Mouse (Mus musculus): ENCODE data around the gene Alyref. TPM values are rescaled to one million over a fixed set of nuclear protein-coding genes. Genes with fewer than 3 reads are reported as not detected.

Alyref gene
- polyA plus RNA-seq, 1 experiment: 218 TPM

DNA sequence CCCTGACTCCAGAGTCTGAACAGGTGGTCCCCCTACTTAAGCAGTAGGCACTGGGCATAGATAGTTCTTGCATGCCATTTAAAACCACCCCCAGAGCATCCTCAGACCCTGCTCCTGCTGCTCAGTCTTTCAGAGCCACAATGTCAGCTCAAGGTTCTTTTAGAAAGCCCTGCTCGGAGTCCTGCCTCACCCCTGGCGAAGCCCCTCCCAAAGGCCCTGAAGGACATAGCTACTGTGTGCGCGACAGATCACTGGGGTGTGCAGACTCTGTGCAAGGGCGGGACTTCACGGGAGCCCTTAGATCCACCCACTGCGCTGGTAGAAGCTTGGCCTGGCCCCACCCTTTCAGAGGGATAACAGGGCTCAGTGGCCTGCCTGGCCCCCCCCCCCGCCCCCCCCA, 11.1 kb upstream of the Alyref start:
- Histone ChIP-seq H3K79me3 (ENCODE audit: low read depth) (no peaks in the 10 kb centered on the region), H3K4me3 (ENCODE audit: insufficient read depth, poor library complexity, severe bottlenecking) (no peak overlapping the region), H3K36me3 (ENCODE audit: control insufficient read depth, insufficient read depth) (peaks cover 42% of the 10 kb centered on the region), H3K79me2 (ENCODE audit: control insufficient read depth, insufficient read depth) (no peaks in the 10 kb centered on the region), H3ac (ENCODE audit: control insufficient read depth, insufficient read length, low read depth) (no peak overlapping the region), H3K27me3 (ENCODE audit: control insufficient read depth, insufficient read depth, insufficient read length) (no peaks in the 10 kb centered on the region)
- no peak for TF ChIP-seq MAX (IDR thresholded peaks at IDR 0.05)
- no peak for TF ChIP-seq CEBPB (IDR thresholded peaks at IDR 0.05; ENCODE audit: low read depth)
- TF ChIP-seq USF1 (IDR thresholded peaks at IDR 0.05; ENCODE audit: low read depth): no peak
- no peak for TF ChIP-seq MYOD1 (IDR thresholded peaks at IDR 0.05; ENCODE audit: control insufficient read depth, insufficient read length, low read depth)
- no peak for TF ChIP-seq FOSL1 (IDR thresholded peaks at IDR 0.05; ENCODE audit: insufficient read depth, low read length, poor library complexity, severe bottlenecking)
- no peak for TF ChIP-seq MYOG (IDR thresholded peaks at IDR 0.05; ENCODE audit: control insufficient read depth, extremely low read depth, insufficient read length)
- TF ChIP-seq CTCF (IDR thresholded peaks at IDR 0.05; ENCODE audit: control insufficient read depth, insufficient read depth, insufficient read length): no peak

DNA sequence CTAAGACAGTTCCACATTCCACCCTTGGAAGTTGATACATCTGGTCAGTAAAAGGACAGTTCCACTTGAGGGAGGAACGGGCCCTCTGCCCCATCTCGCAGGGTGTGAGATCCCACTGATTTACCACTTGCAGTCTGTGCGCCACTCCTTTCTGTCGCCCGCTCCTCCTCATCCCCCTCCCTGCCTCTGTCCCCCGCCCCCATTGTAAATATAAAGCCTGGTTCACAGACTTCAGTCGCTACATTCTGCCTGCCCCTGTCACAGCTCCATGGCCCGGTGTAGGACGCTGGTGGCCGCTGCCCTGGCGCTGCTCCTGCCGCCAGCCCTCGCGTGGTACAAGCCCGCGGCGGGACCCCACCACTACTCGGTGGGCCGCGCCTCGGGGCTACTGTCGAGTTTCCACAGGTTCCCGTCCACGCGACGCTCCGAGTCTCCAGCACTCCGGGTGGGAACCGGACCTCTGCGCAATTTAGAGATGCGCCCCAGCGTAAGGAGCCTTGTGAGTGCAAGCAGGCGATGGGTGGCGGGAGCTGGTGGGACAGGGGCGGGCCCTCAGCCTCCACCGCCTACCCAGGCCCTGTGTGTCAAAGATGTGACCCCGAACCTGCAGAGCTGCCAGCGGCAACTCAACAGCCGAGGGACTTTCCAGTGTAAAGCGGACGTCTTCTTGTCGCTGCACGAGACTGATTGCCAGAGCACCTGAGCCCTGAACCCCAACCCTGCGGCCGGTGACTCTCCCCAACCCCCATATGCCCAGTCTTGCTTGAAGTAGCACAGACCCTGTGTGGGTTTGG, 10.3 kb upstream of the Alyref start, which contains the start of gene Npb:
Npb (plus strand) TSS at position 237 of the 794 bp plus-strand sequence.
- Histone ChIP-seq H3K36me3 (ENCODE audit: control insufficient read depth, insufficient read depth) (peaks cover 48% of the 10 kb centered on the region), H3K4me3 (ENCODE audit: insufficient read depth, poor library complexity, severe bottlenecking) (no peak within 1 kb of the TSS), H3ac (ENCODE audit: control insufficient read depth, insufficient read length, low read depth) (no peak within 1 kb of the TSS), H3K79me3 (ENCODE audit: low read depth) (no peaks in the 10 kb centered on the region), H3K27me3 (ENCODE audit: control insufficient read depth, insufficient read depth, insufficient read length) (no peaks in the 10 kb centered on the region), H3K79me2 (ENCODE audit: control insufficient read depth, insufficient read depth) (no peaks in the 10 kb centered on the region)
- no peak for TF ChIP-seq MYOG (IDR thresholded peaks at IDR 0.05; ENCODE audit: control insufficient read depth, extremely low read depth, insufficient read length)
- no peak for TF ChIP-seq FOSL1 (IDR thresholded peaks at IDR 0.05; ENCODE audit: insufficient read depth, low read length, poor library complexity, severe bottlenecking)
- no peak for TF ChIP-seq MAX (IDR thresholded peaks at IDR 0.05)
- no peak for TF ChIP-seq MYOD1 (IDR thresholded peaks at IDR 0.05; ENCODE audit: control insufficient read depth, insufficient read length, low read depth)
- no peak for TF ChIP-seq CEBPB (IDR thresholded peaks at IDR 0.05; ENCODE audit: low read depth)
- TF ChIP-seq USF1 (IDR thresholded peaks at IDR 0.05; ENCODE audit: low read depth): no peak
- no peak for TF ChIP-seq CTCF (IDR thresholded peaks at IDR 0.05; ENCODE audit: control insufficient read depth, insufficient read depth, insufficient read length)

- Histone ChIP-seq H3K4me3 (ENCODE audit: insufficient read depth, poor library complexity, severe bottlenecking) (no peak overlapping the region), H3ac (ENCODE audit: control insufficient read depth, insufficient read length, low read depth) (no peak overlapping the region), H3K36me3 (ENCODE audit: control insufficient read depth, insufficient read depth) (peaks cover 47% of the 10 kb centered on the region), H3K27me3 (ENCODE audit: control insufficient read depth, insufficient read depth, insufficient read length) (no peaks in the 10 kb centered on the region), H3K79me2 (ENCODE audit: control insufficient read depth, insufficient read depth) (no peaks in the 10 kb centered on the region), H3K79me3 (ENCODE audit: low read depth) (no peaks in the 10 kb centered on the region)
- TF ChIP-seq MAX (IDR thresholded peaks at IDR 0.05): no peak
- TF ChIP-seq CEBPB (IDR thresholded peaks at IDR 0.05; ENCODE audit: low read depth): no peak
- no peak for TF ChIP-seq FOSL1 (IDR thresholded peaks at IDR 0.05; ENCODE audit: insufficient read depth, low read length, poor library complexity, severe bottlenecking)
- no peak for TF ChIP-seq CTCF (IDR thresholded peaks at IDR 0.05; ENCODE audit: control insufficient read depth, insufficient read depth, insufficient read length)
- no peak for TF ChIP-seq MYOG (IDR thresholded peaks at IDR 0.05; ENCODE audit: control insufficient read depth, extremely low read depth, insufficient read length)
- no peak for TF ChIP-seq USF1 (IDR thresholded peaks at IDR 0.05; ENCODE audit: low read depth)
- TF ChIP-seq MYOD1 (IDR thresholded peaks at IDR 0.05; ENCODE audit: control insufficient read depth, insufficient read length, low read depth): no peak
Observed at GRCm38 (mm10) chr11:120606764-120607163, 8.6 kb upstream of the Alyref start.

GRCm38 (mm10) chr11:120605667-120606066, 7.5 kb upstream of the Alyref start:
- Histone ChIP-seq H3ac (ENCODE audit: control insufficient read depth, insufficient read length, low read depth) (no peak overlapping the region), H3K27me3 (ENCODE audit: control insufficient read depth, insufficient read depth, insufficient read length) (no peaks in the 10 kb centered on the region), H3K79me3 (ENCODE audit: low read depth) (peaks cover 1% of the 10 kb centered on the region), H3K36me3 (ENCODE audit: control insufficient read depth, insufficient read depth) (peaks cover 48% of the 10 kb centered on the region), H3K79me2 (ENCODE audit: control insufficient read depth, insufficient read depth) (peaks cover 7% of the 10 kb centered on the region), H3K4me3 (ENCODE audit: insufficient read depth, poor library complexity, severe bottlenecking) (no peak overlapping the region)
- TF ChIP-seq MAX (IDR thresholded peaks at IDR 0.05): no peak
- no peak for TF ChIP-seq USF1 (IDR thresholded peaks at IDR 0.05; ENCODE audit: low read depth)
- no peak for TF ChIP-seq MYOG (IDR thresholded peaks at IDR 0.05; ENCODE audit: control insufficient read depth, extremely low read depth, insufficient read length)
- no peak for TF ChIP-seq FOSL1 (IDR thresholded peaks at IDR 0.05; ENCODE audit: insufficient read depth, low read length, poor library complexity, severe bottlenecking)
- TF ChIP-seq MYOD1 (IDR thresholded peaks at IDR 0.05; ENCODE audit: control insufficient read depth, insufficient read length, low read depth): no peak
- no peak for TF ChIP-seq CEBPB (IDR thresholded peaks at IDR 0.05; ENCODE audit: low read depth)
- no peak for TF ChIP-seq CTCF (IDR thresholded peaks at IDR 0.05; ENCODE audit: control insufficient read depth, insufficient read depth, insufficient read length)

DNA sequence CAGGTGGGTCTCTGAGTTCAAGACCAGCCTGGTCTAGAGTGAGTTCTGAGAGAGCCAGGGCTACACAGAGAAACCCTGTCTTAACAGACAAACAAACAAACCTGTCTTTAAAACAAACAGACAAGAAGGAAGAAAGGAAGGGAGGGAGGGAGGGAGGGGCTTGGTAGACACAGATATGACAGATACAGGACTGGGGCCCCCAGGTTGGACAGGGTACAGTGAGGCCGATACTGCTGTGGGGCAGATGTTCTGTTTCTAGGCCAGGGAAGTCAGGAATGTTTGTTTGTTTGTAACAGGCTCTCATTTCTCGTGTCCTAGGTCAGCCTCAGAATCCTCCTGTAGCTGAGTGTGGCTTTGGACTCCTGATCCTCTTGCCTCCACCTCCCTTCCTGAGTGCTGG, 5.4 kb upstream of the Alyref start:
- Histone ChIP-seq H3K36me3 (ENCODE audit: control insufficient read depth, insufficient read depth) (peaks cover 56% of the 10 kb centered on the region), H3K79me3 (ENCODE audit: low read depth) (peaks cover 9% of the 10 kb centered on the region), H3K79me2 (ENCODE audit: control insufficient read depth, insufficient read depth) (peaks cover 29% of the 10 kb centered on the region), H3K4me3 (ENCODE audit: insufficient read depth, poor library complexity, severe bottlenecking) (no peak overlapping the region), H3ac (ENCODE audit: control insufficient read depth, insufficient read length, low read depth) (no peak overlapping the region), H3K27me3 (ENCODE audit: control insufficient read depth, insufficient read depth, insufficient read length) (no peaks in the 10 kb centered on the region)
- TF ChIP-seq CTCF (IDR thresholded peaks at IDR 0.05; ENCODE audit: control insufficient read depth, insufficient read depth, insufficient read length) (no peak), USF1 (IDR thresholded peaks at IDR 0.05; ENCODE audit: low read depth) (no peak), MYOG (IDR thresholded peaks at IDR 0.05; ENCODE audit: control insufficient read depth, extremely low read depth, insufficient read length) (no peak)
